Mouse (Mus musculus) cerebellum, postnatal 4 days (tissue): ENCODE results near the gene Slc6a21.

Source experiments
- DNase-seq, 2 experiments: peaks; one replicate each; pipeline ENCODE4 v3.0.0; 2022; ENCODE audit warnings: low spot score in 2 of 2, mixed read lengths in 1 of 2

The Slc6a21 gene

DNA sequence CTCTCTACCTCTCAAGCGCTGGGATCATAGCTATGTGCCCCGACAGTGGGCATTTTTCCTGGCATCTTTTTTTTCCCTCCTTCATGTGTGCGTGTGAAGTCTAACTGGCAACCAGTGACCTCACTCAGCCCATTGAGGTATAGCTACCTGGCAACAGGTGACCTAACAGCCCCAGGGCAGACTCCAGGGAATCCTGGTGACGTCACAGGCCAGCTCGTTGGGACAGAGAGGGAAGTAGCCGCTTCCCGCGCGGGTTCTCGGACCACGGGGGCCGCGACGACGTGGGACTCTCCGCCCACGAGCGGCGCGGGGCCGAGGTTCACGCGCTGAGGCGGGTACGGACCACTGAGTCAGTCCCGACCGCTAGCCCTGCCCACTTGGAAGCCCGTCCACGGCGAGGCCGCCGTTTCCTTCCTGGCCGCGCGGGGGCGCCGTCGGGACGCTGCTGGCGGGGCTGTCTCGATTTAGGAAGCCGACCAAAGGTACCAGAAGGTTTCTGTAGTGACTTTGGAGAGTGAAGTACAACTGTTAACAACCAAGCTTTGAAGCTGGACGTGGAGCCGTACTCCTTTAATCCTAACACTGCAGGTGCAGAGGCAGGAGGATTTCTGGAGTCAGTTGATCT is at the start of gene Slc6a21:
Slc6a21 (plus strand) TSS at position 378 of the 625 bp plus-strand sequence.
- DNase-seq: peak; percentile 60 to 78

DNA sequence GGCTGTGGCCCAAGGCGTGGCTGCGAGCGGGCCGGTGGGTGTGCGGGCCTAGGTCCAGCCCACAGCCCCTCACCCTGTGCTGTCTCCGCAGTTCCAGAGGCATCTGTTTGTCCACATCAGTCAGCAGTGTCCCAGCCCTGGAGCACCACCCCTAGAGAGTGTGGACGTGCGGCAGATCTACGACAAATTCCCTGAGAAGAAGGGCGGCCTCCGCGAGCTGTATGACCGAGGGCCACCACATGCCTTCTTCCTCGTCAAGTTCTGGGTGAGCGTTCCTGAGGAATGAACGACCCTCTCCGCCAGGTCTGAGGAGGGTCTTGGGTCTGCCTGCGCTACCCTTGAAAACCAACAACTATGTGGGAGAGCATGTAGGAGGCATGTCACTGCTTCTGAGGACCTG is 48.8 kb upstream of the Slc6a21 start:
- no peak for DNase-seq

GRCm38 (mm10) chr7:45229046-45229445 is 48.3 kb upstream of the Slc6a21 start:
- no peak for DNase-seq

GRCm38 (mm10) chr7:45229459-45230203 is 47.7 kb upstream of the Slc6a21 start:
- no peak for DNase-seq

DNA sequence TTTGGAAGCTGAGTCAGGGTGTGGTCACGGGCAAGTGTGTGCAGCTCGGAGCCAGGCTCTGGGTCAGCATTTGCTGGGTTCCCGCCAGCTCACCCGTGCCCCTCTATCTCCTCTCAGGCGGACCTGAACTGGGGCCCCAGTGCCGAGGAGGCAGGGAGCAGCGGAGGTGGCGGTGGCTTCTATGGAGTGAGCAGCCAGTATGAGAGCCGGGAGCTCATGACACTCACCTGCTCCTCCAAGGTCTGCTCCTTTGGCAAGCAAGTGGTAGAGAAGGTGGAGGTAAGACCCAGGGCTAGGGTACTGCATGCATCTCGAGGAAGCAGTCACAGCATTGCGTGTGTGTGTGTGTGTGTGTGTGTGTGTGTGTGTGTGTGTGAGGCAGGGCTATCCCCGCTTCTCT is 46.1 kb upstream of the Slc6a21 start:
- no peak for DNase-seq

GRCm38 (mm10) chr7:45231941-45232340 is 45.4 kb upstream of the Slc6a21 start:
- no peak for DNase-seq

DNA sequence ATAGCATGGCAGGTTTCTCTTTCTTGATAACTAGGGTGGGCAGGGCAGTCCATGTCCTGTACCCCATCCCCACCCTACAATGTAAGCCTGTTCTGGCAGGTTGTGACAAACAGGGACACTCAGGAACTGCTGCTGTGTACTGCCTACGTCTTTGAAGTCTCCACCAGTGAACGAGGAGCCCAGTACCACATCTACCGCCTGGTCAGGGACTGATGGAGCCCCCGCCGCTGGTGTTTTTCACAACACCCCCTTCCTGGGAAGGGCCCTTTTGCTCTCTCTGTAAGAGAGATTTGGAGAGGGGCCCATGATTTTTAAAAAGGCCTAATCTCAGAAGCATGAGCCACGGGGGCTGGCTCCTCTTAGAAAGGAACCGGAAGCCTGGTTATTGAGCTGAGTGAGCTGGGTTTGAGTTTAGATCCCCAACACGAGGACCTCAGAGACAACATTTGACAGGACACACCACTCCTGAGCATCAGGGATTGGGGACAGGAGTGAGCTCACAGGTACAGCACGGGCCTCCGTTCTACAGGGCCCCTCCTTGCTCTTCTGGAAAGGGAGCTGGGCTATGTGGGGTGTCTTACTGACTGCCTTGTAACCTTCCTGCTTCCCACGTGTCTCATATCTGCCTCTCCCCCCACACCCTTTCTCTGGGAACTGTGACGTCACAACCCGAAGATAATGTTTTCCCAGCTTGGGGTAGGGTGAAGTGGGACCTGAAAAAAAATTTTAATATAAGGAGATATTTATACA is 44.4 kb upstream of the Slc6a21 start:
- DNase-seq: no peak

DNA sequence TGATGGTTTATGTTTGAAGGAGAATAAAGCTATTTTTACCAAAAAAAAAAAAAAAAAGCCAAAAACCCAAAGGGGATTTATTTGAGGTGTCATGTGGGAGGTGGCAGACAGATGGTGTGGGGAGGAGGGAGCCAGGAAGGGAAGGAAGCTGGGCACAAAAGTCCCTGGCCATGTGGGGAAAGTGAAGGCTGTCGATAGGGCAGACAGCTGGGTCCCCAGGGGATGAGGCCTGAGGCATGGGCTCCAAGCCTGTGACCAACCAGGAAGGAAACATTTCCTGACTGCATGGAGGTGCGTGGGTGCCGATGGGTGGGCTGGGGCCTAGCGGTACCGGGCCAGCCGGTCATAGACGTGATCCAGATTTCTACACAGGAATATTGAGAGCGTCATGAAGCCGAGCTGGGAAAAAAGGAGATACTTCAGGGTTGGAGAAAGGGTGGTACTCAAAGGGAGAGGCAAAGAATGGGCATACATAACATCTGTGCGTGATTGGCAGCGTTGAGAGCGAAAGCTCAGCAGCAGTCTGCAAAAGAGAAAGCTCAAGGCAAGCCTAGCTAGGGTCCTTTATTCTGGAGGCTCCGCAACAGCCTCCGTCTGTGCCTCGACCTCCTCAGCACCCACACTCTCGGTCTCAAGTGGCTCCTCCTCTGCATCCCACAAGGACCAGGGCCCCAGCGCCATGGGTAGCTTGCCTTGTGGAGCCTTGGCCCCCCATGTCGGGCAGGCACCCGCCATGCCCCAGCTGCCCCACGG is 43.6 kb upstream of the Slc6a21 start:
- DNase-seq: peak in 1 of 2 experiments; percentile 55

DNA sequence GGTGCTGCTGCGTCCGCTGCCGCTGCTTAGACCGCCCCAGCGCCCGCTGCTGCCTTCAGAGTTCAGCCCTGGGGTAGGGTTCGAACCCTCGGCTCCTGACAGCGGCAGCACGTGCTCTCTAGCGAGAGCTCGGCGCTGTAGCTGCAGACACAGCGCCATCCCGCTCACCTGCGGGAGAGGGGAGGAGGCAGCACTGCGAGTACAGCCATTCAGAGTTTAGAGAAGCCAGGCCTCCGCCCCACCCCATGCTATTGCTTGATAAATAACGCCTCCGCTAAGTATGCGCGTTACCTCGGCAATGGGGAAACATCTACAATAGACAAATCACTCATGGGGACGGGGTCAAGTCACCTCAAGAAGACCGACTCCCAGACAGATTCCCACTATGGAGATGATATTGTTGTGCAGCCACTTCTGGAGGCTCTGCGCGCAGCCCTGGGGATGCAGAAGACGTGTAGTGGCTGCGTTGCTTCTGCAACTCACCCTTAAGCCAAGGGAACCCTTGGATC is 42.9 kb upstream of the Slc6a21 start:
- no peak for DNase-seq

DNA sequence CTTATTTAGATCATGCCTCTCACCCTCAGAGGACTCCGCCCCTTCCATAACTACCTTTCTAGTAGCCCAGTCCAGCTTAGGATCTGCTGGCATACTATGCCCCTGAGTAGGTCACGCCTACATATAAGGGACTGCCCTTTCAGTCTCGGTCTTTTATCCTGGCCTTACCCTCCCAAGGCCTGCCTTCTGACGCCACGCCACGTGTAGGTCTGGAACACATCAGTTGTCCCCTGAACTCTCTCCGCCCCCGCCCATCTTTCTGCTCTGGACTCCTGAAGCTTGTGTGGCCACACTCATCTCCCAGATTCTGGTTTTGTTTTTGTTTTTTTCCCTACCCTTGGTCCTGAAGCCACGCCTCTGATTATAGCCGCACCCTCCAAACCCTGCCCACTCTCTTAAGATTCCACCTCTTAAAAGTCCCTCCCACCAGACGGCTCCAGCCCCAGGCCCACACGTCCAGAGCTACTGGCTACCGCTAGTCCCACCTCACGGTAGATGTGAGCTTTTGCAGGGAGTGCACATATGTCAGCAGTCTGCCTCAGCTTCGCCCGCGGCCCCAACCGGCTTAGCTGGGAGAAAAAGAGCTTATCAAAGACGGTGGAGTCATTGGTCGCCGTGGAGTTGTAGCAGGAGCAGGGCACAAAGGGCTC is 42.3 kb upstream of the Slc6a21 start:
- DNase-seq: peak in 1 of 2 experiments; percentile 44

DNA sequence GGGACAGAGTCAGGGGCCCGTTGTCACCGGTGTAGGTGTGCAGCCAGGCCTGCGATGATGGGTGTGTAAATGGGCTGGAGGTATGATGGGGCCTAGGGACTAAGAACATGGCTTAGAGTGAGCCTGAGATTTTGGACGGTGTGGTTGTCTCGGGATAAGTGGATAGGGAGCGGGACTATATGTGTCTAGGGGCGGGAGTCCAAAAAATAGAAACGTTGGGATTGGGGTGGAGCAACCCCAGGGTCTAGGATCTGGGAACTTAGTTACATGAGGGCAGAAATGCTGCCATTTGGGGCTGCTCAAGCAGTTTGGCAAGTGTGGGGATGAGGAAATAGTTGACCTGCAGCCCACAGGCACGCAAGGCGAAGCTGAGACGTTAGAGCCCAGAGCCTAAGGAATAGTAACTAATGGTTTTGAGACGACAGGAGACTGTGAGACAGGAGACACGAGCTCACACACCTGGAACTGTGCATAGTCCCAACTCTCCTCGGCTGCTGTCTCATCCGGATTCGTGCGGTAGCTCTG is 41.6 kb upstream of the Slc6a21 start:
- DNase-seq: no peak

- no peak for DNase-seq
Observed at GRCm38 (mm10) chr7:45237747-45238699, 39.3 kb upstream of the Slc6a21 start.

GRCm38 (mm10) chr7:45238723-45239496 is 38.4 kb upstream of the Slc6a21 start, which contains the start of gene Cd37:
Gene Cd37, minus strand, starts transcription at chr7:45239115.
- DNase-seq: no peak

DNA sequence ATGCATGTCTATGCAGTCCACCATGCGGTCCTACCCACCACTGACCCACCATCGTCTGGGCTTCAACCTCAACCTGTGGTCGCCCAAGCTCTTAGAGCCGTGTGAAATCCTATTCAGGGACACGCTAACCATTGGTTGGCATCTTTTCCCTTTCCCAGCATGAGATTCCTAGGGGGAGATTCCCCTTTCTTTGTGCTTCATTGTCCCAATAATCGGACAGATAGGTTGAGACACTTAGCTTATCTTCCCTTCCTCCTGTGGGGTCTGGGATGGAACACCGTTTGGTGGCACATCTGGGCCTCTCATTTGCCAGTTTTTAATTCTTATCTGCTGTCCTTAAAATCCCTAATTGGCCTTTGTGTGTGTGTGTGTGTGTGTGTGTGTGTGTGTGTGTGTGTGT is 37.2 kb upstream of the Slc6a21 start:
- no peak for DNase-seq

- peak; percentile 45 to 58 for DNase-seq
Observed at GRCm38 (mm10) chr7:45240633-45241388, 36.5 kb upstream of the Slc6a21 start, which contains the start of gene Slc6a16. Gene Slc6a16, plus strand, starts transcription at chr7:45241085.

GRCm38 (mm10) chr7:45241389-45241749 is 35.9 kb upstream of the Slc6a21 start:
- no peak for DNase-seq

GRCm38 (mm10) chr7:45247666-45248065 is 29.6 kb upstream of the Slc6a21 start:
- no peak for DNase-seq

- no peak for DNase-seq
Observed at GRCm38 (mm10) chr7:45253806-45254205, 23.5 kb upstream of the Slc6a21 start.
